ENCODE assay signal across 33 mouse cellular contexts in genomic region chr2:7963456-7963855, GRCm38 (mm10).
"Had no signal": no experiment of that assay in that cellular context is flagged by ENCODE, and none has a peak within 500 bp of the region (broad histone marks: within the 10 kb centered on the region; RNA-seq: fewer than 3 reads in every experiment).

No protein-coding gene starts in this region.

- H3K4me3 ChIP-seq: heart, embryonic 12.5 days; heart, embryonic 13.5 days; heart, embryonic 15.5 days; hindbrain, embryonic 10.5 days; hindbrain, embryonic 12.5 days; hindbrain, embryonic 13.5 days; hindbrain, embryonic 15.5 days; intestine, embryonic 15.5 days; kidney, embryonic 15.5 days; layer of hippocampus, adult 2 months; left cerebral cortex, adult 2 months had no signal

- H3K27ac ChIP-seq: heart, embryonic 13.5 days; heart, embryonic 15.5 days; hindbrain, embryonic 10.5 days; hindbrain, embryonic 12.5 days; hindbrain, embryonic 13.5 days; hindbrain, embryonic 14.5 days; hindbrain, embryonic 15.5 days; hindbrain, postnatal 0 days; intestine, embryonic 15.5 days; kidney, embryonic 15.5 days; kidney, postnatal 0 days; layer of hippocampus, adult 2 months; left cerebral cortex, adult 2 months had no signal

- H3K4me1 ChIP-seq: heart, embryonic 12.5 days; heart, embryonic 13.5 days; heart, embryonic 15.5 days; hindbrain, embryonic 10.5 days; hindbrain, embryonic 12.5 days; hindbrain, embryonic 13.5 days; hindbrain, embryonic 15.5 days; intestine, embryonic 15.5 days; kidney, embryonic 15.5 days had no signal

- ATAC-seq: hindbrain, embryonic 16.5 days; hindbrain, postnatal 0 days; inflammation-experienced regulatory T-cells, adult 6 months; intestine, embryonic 15.5 days; intestine, embryonic 16.5 days; intestine, postnatal 0 days had no signal

- DNase-seq: heart, postnatal 10 days; heart, postnatal 14 days; heart, postnatal 36 days; kidney, adult 11 months; kidney, adult 18-20 months; kidney, adult 2 months; kidney, adult 8-10 months; kidney, adult 9 months; kidney, postnatal 10 days; kidney, postnatal 14 days; kidney, postnatal 25 days; kidney, postnatal 36 days; kidney, postnatal 4 days; layer of hippocampus, adult 9-11 months; layer of hippocampus, postnatal 36 days had no signal
